Mouse (Mus musculus) left cerebral cortex, postnatal 25 days (tissue): ENCODE results near the gene Gabrb1. TPM values are rescaled to one million over a fixed set of nuclear protein-coding genes. Genes with fewer than 3 reads are reported as not detected.
A peak's percentile ranks its signal among the peaks of the same experiment; 100 is the strongest.

Source experiments
- DNase-seq, 2 experiments: peaks; one replicate each; pipeline ENCODE4 v3.0.0; 2022; ENCODE audit warnings: low spot score in 2 of 2, mixed read lengths in 1 of 2
- intact Hi-C: fragments of 180-260 bp; cut with DNase I; formaldehyde crosslinking; loops from one replicate; pipeline ENCODE4 v1.15.1; 2025
- total RNA-seq, 2 experiments: library from RNA; stranded (reverse); gene quantifications; 2 replicates each; pipeline ENCODE4 v1.2.3; 2021

Gabrb1 gene
- total RNA-seq, 2 experiments from 2014 or later: 88.3 to 97.0 TPM

DNA sequence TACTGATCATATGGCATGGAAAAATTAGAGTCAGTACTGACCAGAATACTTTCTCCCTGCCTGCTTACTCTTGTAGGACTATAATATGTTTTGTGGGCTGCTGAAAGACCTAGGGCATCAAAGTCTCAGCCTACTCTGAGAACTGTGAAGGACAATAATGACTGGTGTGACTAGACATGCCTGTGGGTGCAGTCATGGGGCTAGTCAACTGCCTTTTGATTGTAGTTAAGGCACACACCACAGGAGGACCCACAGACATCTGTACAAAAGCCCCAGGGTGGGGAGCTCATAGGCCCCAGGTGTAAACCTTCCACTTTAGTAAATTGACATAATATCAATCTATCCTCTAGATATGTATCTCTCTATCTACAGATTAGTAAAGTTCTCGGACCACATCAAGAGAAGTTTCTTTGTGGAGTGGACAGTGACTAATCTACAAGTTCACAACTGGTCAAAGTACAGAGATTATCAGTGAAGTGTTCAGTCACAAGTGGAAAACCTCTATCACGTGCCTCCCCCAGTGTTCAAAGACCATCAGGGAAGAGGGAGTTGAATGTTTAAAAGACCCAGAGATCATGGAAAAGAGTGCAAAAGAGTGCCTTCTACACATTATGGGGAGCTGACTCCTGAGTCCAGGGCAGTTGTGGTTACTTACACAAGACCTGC, 123.7 kb downstream of the Gabrb1 start:
- intact Hi-C loops: no loop called here

DNA sequence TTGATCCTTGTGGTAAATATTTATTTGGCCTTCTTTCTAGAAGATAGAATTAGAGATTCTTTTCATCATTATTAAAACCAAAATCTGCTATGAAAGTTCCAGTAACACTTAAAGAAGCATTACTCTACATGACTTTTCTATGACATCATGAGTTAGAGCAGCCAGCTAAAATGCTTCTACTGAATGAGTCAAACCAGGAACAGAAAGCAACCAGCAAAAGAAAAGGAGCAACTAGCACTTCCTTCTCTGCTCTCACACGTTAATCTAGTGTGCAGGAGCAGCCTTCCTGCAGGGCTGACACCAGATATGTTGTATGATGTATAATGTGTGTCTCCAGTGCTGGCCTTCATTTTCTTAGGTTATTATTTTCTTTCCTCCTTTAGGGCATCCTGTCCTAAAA, 164.9 kb downstream of the Gabrb1 start:
- intact Hi-C loops: no loop called here

More for the DNA sequence above, 123.7 kb downstream of the Gabrb1 start:
- no peak for DNase-seq

DNA sequence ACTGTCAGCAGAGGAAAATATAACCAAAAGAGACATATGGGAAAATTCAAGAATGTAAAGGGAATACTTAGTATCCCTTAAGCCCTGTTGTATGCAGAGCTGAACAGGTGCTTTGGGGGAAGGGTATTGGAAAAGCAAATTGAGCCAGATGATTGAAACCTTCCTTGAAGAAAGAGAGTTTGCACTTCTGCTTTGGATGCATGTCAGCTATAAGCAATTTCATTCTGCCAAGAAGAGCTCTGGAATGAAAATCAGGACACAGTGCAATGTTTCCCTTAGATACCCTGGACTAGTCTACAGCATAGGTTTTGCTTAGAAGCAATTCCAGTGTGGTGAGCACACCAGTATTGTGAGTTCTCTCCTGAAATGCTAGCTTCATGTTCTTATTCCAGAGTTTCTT, 170.4 kb downstream of the Gabrb1 start:
- intact Hi-C loops: no loop called here
- peak in 1 of 2 experiments; percentile 69 for DNase-seq

More for the DNA sequence above, 164.9 kb downstream of the Gabrb1 start:
- no peak for DNase-seq

DNA sequence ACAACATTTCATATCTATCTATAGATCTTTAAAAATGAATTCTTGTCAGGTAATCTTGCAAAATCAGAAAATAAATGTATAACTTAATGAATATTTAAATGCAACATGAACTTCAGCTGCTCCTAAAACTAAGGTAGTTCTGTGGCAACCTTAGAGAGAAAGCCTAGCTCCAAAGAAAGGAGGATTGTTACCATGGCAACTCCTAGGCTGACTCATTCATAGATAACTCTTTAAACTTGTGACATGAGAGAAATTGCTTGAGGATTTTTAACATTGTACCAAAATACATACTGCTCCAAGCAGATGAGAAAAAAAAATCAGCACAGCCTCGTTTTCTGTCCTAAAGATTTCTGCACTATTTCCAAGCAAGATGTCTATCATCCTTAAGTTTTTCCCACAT, 171.1 kb downstream of the Gabrb1 start:
- intact Hi-C loops: no loop called here
- peak; percentile 47 to 89 for DNase-seq

DNA sequence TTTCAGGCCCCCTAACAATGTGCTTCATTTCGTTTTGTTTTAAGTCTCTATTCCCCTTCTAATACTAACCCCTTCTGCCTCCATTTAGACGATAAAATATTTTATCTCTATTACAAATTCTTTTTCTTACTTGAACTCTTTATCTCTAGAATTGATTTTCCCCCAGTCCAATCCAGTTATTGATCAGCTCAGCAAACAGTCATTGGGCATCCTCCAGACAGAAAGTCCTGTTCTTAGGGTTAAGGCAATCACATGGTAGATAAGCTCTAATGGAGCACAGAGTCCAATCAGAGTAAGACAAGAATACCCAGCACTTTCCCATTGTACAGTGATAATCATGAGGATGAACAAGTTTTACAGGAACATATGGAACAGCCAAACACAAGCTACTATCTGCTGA, 172.4 kb downstream of the Gabrb1 start:
- intact Hi-C loops: no loop called here

DNA sequence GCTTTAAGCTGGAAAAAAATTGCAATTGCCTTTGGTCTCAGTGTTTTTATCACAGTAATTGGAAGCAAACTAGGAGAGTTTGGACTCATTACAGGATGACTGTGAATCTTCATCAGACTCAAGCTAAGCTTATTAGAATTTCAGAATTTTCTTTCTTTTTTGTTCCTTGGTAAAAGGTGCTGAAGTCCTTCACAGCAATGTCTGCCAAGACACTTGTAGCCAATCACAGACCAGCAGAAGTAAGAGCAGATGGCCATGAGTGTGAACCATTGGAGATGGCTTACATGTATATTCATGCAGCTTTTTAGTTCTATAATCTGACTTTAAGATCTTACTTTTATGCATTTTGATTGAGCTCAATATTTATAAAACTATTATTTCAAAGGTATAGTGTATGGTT, 184.3 kb downstream of the Gabrb1 start:
- peak in 1 of 2 experiments; percentile 74 for DNase-seq
- intact Hi-C loops: no loop called here

More for the DNA sequence above, 172.4 kb downstream of the Gabrb1 start:
- DNase-seq: no peak

DNA sequence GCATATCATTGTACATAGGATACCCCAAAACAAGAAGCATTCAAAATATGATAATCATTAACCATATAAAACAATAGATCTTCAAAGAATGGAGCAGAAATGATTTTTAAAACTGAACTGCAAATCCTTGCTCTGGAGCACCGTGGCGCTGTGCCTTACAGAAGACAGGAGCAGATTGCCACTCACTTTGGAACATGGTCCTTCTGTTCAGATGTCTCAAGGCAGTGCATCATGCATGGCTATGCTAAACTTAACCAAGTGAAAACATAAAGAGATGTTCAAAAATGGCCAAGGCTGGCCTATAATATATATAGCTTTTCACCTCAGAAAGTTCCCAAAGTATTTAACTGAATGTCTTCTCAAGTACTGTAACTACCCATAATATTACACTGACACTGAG, 240.3 kb downstream of the Gabrb1 start:
- intact Hi-C loops: no loop called here
- DNase-seq: peak in 1 of 2 experiments; percentile 73

DNA sequence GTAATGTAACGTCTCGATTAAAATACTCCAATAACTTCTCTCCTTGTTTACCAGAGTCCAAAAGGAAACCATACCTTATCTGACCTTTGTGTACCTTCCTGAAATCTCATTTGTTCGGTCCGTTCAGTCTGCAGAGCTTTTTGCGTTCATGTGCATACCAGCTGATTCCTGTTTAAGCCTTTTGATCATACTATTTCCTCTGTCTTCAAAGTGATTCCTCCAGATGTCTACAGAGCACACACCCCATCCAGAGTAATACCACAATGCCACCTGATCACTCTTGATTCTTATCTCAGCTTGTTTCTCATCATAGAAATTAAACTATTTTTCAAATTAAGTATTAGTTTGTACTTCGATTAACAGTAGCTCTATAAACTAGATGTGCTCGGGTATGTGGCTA, 245.5 kb downstream of the Gabrb1 start:
- intact Hi-C loops: no loop called here
- no peak for DNase-seq

DNA sequence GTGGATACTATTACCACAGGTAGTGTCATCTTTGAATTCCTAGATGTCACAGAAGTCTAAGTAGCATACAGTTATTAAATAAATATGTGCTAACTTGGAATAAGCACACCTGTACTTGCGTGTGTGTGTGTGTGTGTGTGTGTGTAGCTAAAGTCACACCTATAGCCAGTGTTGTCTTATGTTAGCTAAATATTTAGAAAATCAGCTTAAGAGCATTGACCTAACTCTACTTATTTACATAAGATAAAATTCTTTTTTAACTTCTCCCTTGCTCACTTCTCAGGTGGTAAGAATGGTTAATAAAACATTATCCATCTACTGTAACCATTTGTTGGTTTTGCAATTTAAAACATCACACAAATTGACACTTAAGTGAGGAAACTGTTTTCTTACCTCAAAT, 256.1 kb downstream of the Gabrb1 start:
- intact Hi-C loops: loop anchor here (10.0 kb wide), 2 partner anchors 151 to 181 kb away; no protein-coding TSS in a partner anchor
- DNase-seq: no peak

DNA sequence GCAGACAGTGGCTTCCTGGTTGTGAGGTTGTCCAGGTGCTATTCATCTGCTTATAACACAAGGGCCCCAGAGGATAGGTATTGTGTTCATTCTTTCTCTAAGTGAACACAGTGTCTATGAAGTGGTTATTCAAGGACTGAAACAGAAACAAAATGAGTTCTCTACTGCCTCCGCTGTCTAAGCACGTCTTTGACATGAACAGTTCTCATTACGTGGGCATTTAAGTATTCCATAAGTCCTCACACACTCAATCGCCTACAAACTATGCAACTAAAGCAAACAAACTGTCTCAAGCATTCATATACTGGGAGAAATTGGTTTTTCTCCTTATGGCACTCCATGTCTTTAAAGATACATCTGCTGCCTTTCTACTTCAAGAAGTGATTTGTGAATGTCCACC, 257.8 kb downstream of the Gabrb1 start:
- intact Hi-C loops: loop anchor here (5.0 to 10.0 kb wide), 4 partner anchors 57 to 258 kb away; partner anchors contain the start of genes Gabra4 and Gabrb1

DNA sequence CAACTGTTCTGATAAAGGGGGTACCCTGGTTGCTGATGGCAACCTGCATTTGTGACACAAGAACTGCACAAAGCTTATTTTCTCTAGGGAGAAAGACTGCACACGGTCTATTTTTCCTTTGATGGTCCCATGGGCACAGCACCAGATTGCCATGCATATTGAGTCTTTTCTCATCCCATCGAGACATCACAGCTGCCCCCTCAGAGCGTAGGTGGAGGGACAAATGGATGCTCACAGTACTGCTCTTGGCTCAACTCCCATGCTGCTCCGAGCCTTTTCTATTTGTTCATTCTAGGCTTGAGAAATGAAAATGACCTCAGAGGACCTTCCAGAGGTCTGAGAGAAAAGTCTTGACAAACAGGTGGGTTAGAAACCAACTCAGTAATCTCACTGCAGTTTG, 259.3 kb downstream of the Gabrb1 start:
- intact Hi-C loops: loop anchor here (5.0 to 10.0 kb wide), 4 partner anchors 55 to 260 kb away; partner anchors contain the start of genes Gabra4 and Gabrb1
- peak; percentile 71 to 95 for DNase-seq

More for the DNA sequence above, 257.8 kb downstream of the Gabrb1 start:
- peak in 1 of 2 experiments; percentile 71 for DNase-seq

DNA sequence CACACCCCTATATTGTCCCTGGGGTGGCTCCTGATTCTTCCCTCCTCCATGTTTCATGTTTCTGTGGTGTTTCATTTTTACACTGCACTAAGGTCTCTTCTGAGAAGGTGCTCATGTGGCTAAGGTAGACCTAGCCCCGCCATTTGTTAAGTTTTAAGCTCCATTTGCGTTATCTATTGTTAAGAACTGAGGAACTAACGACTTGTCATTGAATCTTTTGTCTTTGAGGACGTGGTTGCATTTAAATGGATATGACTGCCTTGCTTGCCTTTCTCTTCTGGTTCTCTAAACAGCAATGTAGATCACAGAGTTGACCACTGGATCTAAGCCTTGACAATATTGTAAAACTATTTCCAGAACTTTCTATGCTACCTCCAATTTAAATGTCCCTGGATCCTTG, 265.7 kb downstream of the Gabrb1 start:
- no peak for DNase-seq
- intact Hi-C loops: no loop called here

DNA sequence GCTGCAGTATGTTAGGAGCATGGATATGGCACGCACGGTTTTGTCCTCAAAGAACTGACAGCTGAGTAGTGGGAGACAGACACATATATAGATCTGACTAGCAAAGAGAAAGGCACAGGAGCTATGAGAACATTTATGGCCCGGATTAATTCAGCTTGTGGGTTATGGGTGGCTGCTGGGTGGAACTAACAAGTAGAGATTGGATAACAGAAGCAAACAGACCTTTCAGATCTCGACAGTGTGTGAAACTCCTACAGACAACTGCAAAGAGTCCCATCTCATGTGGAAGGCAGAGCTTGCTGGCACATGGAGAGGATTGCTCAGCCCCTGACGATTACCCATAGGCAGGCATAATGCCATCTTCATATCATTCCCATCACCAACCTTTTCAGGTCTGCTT, 268.4 kb downstream of the Gabrb1 start:
- DNase-seq: peak; percentile 31 to 85
- intact Hi-C loops: no loop called here

DNA sequence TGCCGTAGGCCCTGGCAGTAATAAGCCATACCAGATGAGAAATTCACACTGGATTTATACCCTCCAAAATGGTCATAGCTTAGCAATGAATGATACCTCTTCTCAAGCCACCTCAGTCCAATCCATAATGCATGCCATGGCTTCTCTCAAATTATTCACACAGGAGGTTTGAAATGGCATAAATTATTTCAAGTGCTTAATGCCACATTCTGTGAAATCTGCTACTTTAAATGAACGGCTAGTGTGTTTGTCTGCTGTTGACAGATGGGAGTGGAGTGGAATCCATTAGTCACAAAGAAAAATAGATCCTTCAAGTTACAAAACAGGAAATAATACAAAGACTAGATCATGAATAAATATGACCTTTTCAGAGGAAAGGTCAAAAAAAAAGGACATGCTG, 272.1 kb downstream of the Gabrb1 start:
- intact Hi-C loops: no loop called here
- DNase-seq: no peak

DNA sequence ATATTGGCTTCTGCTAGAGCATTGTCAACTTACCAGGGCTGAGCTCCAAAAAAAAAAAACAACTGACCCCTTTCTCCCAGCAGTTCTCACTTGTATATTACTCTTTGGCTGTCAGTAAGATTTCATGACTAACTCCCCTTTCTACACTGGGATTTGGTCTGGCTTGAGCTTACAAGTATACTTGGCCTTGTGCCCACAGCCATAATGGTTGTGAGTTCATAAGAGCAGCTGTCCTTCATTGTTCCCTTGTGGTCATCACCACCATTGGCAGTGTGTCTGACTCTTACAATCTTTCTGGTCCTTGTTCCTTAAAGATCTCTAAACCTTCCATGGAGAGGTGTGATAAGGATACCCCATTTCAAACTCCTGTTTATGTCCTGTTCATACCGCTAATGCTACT, 293.5 kb downstream of the Gabrb1 start:
- intact Hi-C loops: no loop called here
- DNase-seq: no peak

DNA sequence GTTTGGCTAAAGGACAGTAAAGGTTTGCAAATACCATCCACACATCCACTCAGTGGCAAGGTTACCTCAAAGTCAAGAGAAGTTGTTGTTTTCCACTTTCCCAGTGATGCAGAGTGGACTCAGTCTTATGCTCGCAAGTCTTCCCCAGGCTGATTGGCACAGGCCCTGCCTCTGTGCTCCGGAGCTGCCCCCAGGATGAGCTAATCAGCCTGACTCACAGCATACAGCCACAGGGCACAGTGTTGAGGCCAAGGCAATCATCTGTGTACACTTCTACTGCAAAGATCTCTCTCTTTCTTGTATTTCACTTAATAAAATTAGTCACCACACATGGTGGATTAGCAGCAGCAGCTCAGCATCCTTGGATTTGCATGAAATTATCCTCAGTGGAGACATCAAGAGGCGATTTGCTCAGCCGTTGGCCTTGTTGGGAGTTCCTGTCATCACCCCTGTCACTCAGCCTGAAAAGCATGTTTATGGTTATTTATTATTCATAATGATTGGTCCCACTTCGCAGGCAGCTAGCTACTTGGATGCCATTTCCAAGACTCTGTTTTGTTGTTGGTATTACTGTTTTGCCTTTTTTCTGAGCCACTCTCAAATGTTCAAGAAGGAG, 297.3 kb downstream of the Gabrb1 start:
- intact Hi-C loops: no loop called here
- no peak for DNase-seq

DNA sequence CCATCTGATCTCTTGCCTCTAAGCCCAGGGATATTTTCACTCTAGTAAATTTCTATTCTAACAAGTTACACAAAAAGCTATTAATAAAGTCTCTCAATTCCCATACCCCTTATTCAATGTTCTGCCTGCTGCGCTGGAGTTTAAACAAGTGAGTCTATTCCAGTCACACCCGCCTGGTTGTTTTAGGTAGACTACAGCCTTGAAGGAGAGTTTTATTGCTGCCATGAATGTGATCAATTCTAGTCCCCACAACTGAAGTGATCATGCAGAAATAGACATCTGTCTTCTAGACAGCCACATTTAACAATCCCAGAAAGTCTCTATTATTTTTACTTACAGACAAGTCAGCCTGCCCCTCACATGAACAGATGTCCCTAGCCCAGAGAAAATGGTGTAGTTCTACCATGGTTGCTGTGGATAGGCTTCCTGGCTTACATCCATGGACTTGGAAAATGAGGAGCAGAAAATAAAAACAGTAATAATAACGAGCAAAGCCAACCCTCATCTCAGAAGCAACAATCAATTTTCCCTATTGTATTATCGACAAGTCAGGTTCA, 307.0 kb downstream of the Gabrb1 start:
- intact Hi-C loops: no loop called here
- DNase-seq: peak in 1 of 2 experiments; percentile 30

DNA sequence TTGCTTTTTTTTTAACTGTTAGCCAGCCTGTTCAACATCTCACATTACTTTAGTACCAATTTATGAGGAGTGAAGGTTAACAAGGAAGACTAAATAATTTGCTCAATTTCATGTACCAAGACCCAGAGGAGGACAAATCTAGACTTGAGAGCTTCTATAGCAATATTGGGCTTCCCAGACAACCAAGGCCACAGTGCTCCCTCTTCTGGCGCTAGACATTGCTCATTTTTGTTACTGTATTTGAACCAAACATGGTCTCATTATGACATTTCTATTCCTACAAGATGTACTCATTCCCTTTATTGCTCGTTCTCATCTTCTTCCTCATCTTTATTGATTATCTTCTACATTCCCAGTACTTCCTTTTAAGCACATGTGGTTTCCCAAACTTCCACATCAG, 307.6 kb downstream of the Gabrb1 start:
- DNase-seq: peak in 1 of 2 experiments; percentile 61
- intact Hi-C loops: no loop called here

DNA sequence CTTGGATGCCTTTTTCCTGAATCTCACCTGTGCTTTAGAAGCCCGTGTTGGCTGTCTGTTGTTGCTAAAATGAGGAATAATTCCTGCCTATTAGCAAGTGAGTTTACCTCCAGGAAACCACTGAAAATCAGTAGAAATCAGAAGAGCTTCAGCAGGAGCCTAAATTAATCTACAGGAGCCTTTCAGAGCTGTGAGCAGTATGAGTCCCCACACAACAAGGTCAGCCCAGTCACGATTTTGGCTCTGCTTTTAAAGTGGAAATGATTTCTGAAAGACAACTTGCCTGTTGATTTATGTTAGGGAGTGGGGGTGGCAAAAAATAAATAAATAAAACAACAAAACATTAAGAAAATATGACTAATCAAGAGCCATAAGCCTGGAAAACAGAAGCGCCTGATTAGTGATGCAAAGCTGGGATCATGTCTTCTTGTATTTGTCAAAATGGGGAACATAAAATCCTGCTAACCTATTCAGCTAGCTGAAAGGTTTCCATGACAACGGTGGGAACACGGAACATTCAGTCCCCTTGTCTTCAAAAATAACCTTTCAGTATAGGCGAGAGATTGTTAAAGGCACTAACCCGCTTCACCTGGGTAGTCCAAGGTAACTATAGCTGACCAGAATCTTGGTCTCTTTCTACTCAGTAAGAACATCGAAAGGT, 312.4 kb downstream of the Gabrb1 start:
- intact Hi-C loops: loop anchor here (5.0 kb wide), 3 partner anchors 53 to 313 kb away; partner anchors contain the start of genes Gabra4 and Gabrb1
- peak; percentile 64 to 72 for DNase-seq

DNA sequence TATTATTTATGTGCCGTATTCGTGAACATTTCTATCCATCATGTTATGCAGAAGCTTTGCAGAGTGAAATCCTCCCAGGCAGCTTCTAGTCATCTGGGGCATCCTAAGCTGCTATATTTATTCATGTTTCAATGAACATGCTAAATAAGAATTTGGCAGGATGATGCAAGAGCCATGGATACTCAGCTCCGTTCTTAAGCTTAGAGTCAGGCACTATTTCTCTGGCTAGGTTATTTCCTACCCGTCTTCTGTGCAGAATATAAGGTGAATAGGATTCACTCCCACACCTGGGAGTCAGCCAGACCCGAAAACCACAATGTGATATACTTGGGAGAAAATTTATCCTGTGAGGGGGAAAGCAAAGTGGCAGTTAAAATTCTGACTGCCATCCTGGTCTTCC, 314.9 kb downstream of the Gabrb1 start:
- DNase-seq: peak in 1 of 2 experiments; percentile 87
- intact Hi-C loops: loop anchor here (5.0 kb wide), 3 partner anchors 56 to 316 kb away; partner anchors contain the start of genes Gabra4 and Gabrb1
